Mouse (Mus musculus) megakaryocyte-erythroid progenitor cell, adult 5-6 weeks (primary cell): ENCODE measurements around the gene Gm4305. TPM values are rescaled to one million over a fixed set of nuclear protein-coding genes. Genes with fewer than 3 reads are reported as not detected.
"Not testable (repeated sequence)": the region's sequence is repeated elsewhere in the genome, so short reads cannot be mapped to it uniquely, and the experiment has no call there.

Experiments used
- ATAC-seq: replicated peaks from 2 replicates; pipeline ENCODE4 v1.8.0; 2016; ENCODE audit warnings: mild to moderate bottlenecking, inconsistent platforms; ENCODE audit not compliant: severe bottlenecking, poor library complexity, low FRiP score, low TSS enrichment
- total RNA-seq, 2 experiments: library from RNA; stranded (forward) in 1 of 2; stranded (reverse) in 1 of 2; fragments of 200-1000, 215-1000 nt in 1 of 2; fragments of >200 nt in 1 of 2; fragmentation: Nextera tagmentation in 1 of 2; gene quantifications; 2 replicates each; pipeline ENCODE4 v1.2.3; 2014 to 2017

Gm4305 gene
- total RNA-seq (2014; fragmentation: Nextera tagmentation) (not detected in 2 replicates), total RNA-seq (2017) (not detected in 2 replicates)

DNA sequence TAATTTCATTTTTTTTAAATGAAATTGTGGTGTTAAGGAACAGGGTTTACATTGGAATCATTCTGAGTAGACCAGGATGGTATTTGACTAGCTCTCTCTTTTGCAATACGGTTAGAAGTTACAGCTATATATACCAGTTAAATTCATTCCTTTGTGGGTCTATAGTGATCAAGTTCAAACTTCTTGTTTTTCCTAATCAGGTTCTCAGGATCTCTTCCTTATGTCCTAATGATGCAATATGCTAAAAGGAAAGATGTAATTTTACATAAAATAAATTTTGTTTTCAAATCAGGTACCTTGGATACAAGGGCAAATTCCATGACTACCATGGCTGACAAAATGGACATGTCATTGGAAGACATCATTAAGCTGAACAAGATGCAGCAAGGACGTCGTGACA, at the start of gene Gm4305:
Gene Gm4305, plus strand, starts transcription at position 301 of the 400 bp plus-strand sequence.
- ATAC-seq, result not testable (repeated sequence)

DNA sequence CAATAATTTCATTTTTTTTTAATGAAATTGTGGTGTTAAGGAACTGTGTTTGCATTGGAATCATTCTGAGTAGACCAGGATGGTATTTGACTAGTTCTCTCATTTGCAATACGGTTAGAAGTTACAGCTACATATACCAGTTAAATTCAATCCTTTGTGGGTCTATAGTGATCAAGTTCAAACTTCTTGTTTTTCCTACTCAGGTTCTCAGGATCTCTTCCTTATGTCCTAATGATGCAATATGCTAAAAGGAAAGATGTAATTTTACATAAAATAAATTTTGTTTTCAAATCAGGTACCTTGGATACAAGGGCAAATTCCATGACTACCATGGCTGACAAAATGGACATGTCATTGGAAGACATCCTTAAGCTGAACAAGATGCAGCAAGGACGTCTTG, 15.5 kb upstream of the Gm4305 start, which contains the start of gene Gm4301:
Gene Gm4301, plus strand, starts transcription at position 301 of the 400 bp plus-strand sequence.
- ATAC-seq, result not testable (repeated sequence)

- not testable (repeated sequence) for ATAC-seq
Measured at GRCm38 (mm10) chr10:100340536-100340935, 10.4 kb upstream of the Gm4305 start, which contains the start of gene Gm4302. Gm4302 (plus strand) TSS chr10:100340836.

GRCm38 (mm10) chr10:100345672-100346071, 5.2 kb upstream of the Gm4305 start, which contains the start of gene Gm4303:
Gm4303 (plus strand) TSS chr10:100345972.
- not testable (repeated sequence) for ATAC-seq

DNA sequence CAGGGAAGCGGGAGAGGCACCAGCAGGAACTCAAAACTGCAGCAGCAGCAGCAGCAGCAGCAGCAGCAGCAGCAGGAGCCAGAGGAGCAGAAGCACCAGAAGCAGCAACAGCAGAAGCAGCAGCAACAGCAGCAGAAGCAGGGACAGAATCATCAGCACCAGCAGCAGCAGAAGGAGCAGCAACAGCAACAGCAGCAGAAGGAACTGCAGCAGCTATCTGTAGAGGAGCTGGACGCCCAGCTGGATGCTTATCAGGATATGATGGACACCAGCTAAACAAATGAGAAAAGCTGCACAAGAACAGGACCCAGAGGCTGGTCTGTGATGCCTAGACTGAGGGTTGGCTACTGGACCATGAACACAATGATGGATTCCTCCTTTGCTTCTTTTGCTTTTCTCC, 5.9 kb downstream of the Gm4305 start:
- not testable (repeated sequence) for ATAC-seq

- not testable (repeated sequence) for ATAC-seq
Measured at GRCm38 (mm10) chr10:100361038-100361437, 10.1 kb downstream of the Gm4305 start, which contains the start of gene Gm4307. Gm4307 (plus strand) TSS chr10:100361338.

DNA sequence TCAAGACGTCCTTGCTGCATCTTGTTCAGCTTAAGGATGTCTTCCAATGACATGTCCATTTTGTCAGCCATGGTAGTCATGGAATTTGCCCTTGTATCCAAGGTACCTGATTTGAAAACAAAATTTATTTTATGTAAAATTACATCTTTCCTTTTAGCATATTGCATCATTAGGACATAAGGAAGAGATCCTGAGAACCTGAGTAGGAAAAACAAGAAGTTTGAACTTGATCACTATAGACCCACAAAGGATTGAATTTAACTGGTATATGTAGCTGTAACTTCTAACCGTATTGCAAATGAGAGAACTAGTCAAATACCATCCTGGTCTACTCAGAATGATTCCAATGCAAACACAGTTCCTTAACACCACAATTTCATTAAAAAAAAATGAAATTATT, 31.6 kb downstream of the Gm4305 start, which contains the start of gene Gm4312:
Gene Gm4312, minus strand, starts transcription at position 101 of the 400 bp plus-strand sequence.
- ATAC-seq, result not testable (repeated sequence)

Other genes with a start within 250 kb of the Gm4305 start
- gene Gm4301, start 15.4 kb upstream of the Gm4305 start, total RNA-seq (2014; fragmentation: Nextera tagmentation), result not detected in 2 replicates
- gene Gm4301, start 15.4 kb upstream of the Gm4305 start, total RNA-seq (2017), result not detected in 2 replicates
- gene Gm4302, start 10.3 kb upstream of the Gm4305 start, total RNA-seq (2014; fragmentation: Nextera tagmentation), result not detected in 2 replicates
- not detected in 2 replicates for gene Gm4302, start 10.3 kb upstream of the Gm4305 start, total RNA-seq (2017)
- not detected in 2 replicates for gene Gm4303, start 5.1 kb upstream of the Gm4305 start, total RNA-seq (2014; fragmentation: Nextera tagmentation)
- not detected in 2 replicates for gene Gm4303, start 5.1 kb upstream of the Gm4305 start, total RNA-seq (2017)
- not detected in 2 replicates for gene Gm4307, start 10.2 kb downstream of the Gm4305 start, total RNA-seq (2014; fragmentation: Nextera tagmentation)
- not detected in 2 replicates for gene Gm4307, start 10.2 kb downstream of the Gm4305 start, total RNA-seq (2017)
- not detected in 2 replicates for gene Gm4312, start 31.5 kb downstream of the Gm4305 start, total RNA-seq (2014; fragmentation: Nextera tagmentation)
- not detected in 2 replicates for gene Gm4312, start 31.5 kb downstream of the Gm4305 start, total RNA-seq (2017)
- gene Tmtc3, start 136.3 kb downstream of the Gm4305 start, total RNA-seq (2014; fragmentation: Nextera tagmentation), result 15.4 and 32.2 TPM in 2 replicates
- gene Tmtc3, start 136.3 kb downstream of the Gm4305 start, total RNA-seq (2017), result 6.6 and 7.9 TPM in 2 replicates
- 24.8 and 43.7 TPM in 2 replicates for gene Cep290, start 136.5 kb downstream of the Gm4305 start, total RNA-seq (2014; fragmentation: Nextera tagmentation)
- gene Cep290, start 136.5 kb downstream of the Gm4305 start, total RNA-seq (2017), result 23.8 and 26.2 TPM in 2 replicates
- 29.4 and 30.3 TPM in 2 replicates for gene 4930430F08Rik, start 239.3 kb downstream of the Gm4305 start, total RNA-seq (2014; fragmentation: Nextera tagmentation)
- gene 4930430F08Rik, start 239.3 kb downstream of the Gm4305 start, total RNA-seq (2017), result 19.1 and 26.2 TPM in 2 replicates
- gene 1700017N19Rik, start 239.4 kb downstream of the Gm4305 start, total RNA-seq (2014; fragmentation: Nextera tagmentation), result not detected in 2 replicates
- not detected in 2 replicates for gene 1700017N19Rik, start 239.4 kb downstream of the Gm4305 start, total RNA-seq (2017)